Mouse (Mus musculus) c-Kit-negative CD71-positive TER-119-positive erythroid progenitor cells, embryonic 14.5 days (primary cell): ENCODE measurements around the gene Bcar3.

Experiments used
- DNase-seq: peaks from one replicate; pipeline ENCODE4 v3.0.0-alpha.2; 2013; ENCODE audit warnings: low read depth, low spot score

The Bcar3 gene

DNA sequence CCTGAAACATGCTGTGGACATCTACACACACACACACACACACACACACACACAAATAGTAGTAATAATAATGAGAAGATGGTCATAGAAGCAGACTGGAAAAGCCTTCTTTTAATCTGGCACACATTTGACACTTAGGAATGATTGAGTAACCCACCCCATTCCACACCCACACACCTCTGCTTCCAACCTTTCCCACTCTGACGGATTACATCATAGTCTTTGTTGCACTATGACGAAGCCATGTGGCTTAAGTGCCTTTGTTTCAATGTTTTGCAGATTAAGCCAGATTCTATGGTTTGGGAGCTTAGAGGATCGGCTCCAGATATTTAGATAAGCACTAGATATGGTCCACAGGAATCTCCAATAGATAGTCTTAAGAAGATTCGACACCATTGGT lies 42.1 kb downstream of the Bcar3 start:
- no peak for DNase-seq

DNA sequence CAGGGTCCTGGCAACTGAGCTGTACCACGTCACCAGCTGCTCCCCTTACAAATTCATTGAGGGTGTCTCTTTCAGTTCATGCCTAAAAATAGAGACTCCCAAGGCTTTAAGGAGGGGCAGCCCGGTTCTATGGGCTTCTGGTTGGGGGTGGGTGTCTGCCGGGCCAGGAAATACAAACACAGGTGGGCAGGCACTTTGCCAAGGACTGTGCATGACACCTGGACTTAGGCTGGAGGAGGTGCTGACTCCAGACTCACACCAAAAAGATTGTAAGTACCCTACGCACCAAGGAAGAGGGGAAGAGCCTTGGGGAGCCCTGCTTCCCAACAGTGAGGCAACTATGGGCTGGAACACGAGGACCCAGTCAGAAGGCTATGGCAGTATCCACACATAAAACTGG lies 44.1 kb downstream of the Bcar3 start:
- no peak for DNase-seq

DNA sequence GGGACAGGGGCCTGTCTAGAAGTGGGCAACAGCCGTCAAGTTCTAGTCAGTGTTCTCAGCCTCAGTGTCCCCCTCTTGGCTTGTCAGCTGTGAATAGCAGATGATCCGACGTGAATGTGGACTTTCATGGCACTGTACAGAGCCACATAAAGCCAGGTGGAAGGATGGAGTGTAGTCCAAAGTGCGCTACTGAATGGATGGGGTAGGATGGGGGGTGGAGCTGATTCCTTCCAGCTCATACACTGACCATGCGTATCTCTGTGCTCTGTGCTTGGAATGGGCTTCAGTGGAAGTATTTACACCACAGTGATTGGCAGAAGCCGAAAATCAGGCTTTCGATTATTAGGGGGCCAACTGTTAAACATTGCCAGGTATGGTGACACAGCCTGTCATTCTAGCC lies 45.0 kb downstream of the Bcar3 start:
- no peak for DNase-seq

DNA sequence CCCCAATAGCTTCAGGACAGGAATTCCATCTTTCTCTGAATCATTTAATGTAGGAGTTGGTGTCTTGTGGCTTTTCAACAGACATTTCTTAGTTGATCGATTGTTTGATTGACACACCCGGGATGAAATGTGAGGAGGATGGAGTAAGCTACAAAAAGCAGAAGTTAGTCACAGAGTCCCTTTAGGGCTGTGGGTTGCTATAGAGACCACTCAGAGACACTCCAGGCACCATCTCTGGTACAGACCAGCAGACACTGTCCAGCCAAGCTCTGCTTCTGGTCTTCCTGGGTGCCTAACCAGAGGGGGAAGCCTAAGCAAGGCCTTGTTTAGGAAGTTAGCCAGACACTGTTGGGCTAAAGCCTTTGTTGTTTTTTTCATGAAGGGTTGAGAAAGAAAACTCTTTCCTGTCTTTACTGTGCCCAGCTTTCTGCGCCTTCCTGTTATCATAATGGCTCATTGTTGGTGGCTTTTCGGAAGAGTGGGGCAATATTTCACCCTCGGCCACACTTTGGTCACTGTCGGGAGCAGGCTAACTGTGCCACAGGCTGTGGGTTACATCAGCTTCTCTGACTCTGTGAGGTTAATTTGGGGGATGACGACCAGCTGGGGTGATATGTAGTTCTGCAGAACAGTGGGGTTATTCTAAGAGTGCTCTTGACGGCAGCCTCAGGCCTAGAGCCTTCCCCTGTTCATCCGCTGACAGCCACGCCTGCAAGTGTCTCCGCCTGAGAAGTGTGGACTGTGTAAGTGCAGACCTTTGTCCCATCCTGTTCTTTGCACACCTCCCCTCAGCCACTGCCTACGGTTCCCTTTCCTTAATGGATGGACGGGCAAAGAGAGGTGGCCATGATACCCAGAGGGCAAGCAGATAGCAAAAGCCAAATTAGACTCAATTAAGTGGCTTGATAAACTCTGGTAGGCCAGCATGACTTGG lies 46.5 kb downstream of the Bcar3 start:
- DNase-seq = no peak

DNA sequence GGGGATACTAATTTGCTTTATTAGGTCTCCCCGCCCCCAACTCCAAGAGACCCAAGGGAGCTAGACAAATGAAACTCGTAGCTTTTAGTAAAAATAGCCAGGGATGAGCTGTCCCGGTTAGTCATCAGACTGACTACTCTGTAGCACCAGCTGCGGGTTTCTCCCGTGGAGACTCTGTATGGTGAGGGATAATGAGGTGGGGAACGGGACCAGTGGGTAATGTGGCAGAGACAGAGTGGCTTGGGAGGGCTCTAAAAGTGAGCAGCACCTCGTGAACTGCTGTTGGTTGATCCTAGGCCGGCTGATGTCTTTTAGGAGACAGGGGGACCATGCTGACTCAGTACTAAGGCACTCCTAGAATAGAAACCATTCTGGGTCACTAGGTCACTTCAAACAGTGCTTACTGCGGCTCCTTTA lies 49.5 kb downstream of the Bcar3 start:
- DNase-seq = no peak

DNA sequence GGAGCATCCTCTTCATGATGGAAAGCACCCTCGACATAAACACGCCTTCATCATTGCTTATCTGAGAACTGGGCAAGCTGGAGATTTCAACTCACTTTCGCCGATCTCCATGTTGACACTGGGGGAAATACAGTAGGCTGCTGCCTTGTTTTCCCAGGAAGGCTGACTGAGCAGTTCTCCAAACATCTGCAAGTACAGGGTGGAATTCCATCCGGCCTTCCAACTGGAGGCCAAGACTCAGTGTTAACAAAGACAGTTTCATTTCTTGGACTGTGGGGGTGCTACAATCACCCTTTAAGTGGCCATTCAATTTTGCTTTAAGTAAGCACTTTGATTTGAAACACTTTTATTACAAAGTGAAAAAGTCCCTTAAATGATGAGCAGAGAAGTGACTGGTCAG lies 50.4 kb downstream of the Bcar3 start:
- no peak for DNase-seq

DNA sequence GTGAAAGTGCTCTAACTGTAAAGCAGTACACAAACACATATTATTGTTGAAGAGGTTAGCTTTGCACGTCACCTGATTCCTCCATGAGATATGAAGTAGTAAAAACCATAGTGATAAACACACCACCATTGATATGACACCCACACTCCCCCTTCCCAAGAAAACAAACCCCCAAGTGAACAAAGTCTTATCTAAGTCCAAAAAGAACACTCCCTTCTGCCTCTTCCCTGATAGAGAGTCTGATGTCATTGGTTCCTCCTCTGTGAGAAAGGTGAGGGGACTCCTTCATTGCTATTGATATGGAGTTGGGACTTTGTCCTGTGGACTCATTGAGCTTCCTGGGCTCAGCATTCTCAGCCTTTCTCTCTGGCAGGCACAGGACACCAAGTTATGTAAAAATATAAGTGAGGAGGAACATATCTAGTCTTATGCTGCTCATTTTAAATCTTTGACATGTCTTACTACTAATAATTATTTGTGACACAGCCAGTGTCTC lies 52.1 kb downstream of the Bcar3 start:
- no peak for DNase-seq

DNA sequence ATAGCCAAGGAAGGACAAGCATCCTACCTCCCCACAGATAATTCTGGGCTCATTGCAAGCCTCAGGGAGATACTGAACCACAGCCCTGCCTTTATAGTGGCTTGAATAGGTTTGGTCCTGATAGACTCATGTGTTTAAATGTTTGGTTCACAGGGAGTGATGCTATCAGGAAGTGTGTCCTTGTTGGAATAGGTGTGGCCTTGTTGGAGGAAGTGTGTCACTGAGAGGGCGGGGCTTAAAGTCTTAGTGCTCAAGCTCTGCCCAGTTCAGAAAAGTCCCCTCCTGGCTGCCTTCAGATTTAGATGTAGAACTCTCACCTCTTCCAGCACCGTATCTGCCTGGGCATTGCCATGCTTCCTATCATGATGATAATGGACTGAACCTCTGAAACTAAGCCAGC lies 52.7 kb downstream of the Bcar3 start:
- no peak for DNase-seq

DNA sequence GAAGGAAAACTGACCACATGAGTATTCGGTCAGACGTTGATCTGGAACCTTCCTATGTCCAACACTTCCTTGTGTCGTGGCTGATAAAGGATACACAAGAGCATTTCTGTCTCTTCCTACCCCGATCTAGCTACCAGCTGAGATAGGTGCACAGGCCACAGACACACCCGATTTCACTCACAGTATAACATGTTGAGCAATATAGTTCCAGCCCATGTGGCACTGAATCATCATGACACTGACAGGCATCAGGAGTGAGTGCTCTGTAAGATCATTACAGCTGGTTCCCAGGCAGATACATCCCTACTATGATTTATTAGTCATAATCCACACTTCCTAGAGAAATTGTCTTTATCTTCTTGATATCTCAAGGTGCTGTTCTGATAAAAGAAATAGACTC lies 54.7 kb downstream of the Bcar3 start:
- no peak for DNase-seq

DNA sequence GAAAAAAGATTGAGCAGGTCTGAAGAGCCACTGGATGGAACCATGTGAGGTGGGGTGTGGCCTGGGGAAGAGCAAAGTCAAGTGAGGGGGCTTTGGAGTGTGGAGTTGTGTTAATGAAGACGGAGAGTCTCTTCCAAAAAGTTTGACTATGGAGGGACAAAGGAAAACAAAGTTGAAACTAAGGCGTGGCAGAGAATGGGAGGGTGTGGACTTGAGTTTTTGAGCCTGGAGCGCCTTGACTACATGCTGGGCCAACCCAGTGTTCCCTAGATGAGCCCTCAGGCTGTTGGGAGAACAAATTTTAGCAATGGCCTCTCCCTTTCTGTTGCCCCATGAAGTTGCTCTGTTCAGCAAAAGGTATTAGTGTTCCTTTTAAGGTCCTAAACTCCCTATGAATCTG lies 58.9 kb downstream of the Bcar3 start:
- no peak for DNase-seq

DNA sequence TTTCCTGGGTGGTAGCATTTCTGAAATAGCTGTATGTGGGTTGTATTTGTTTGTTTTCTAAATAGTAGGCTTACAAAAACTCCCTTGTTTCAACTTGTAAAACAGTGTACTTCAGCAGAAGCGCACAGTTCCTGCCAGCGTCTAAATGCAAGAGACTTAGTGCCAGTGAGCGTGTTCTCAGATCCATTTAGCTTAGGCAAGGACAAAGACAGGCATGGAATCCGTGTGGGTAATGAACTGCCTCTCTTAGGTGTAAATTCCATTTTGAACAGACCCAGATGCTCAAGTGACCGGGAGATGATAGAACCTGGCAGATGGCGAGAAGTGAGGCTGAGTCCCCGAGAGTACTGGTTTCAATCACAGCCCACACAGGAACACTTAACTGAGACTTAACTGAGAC lies 65.5 kb downstream of the Bcar3 start:
- DNase-seq = no peak

DNA sequence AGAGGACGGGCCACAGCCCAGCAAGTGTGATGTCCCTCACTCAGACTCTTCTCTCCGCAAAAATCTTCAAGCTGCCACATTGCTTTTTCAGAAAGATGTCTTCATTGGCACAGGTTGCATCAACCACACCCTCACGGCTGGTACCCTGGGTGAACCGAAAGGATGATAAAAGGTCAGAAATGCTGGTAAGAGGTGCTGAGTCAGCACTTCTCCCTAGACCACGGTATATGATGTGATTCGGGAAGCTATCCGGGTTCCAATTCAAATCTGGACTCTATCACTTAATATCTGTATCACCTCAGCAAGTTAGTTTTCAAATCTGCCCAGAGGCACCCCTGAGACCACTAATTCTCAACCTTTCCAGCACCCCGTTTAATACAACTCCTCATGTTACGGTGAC lies 66.0 kb downstream of the Bcar3 start:
- no peak for DNase-seq

DNA sequence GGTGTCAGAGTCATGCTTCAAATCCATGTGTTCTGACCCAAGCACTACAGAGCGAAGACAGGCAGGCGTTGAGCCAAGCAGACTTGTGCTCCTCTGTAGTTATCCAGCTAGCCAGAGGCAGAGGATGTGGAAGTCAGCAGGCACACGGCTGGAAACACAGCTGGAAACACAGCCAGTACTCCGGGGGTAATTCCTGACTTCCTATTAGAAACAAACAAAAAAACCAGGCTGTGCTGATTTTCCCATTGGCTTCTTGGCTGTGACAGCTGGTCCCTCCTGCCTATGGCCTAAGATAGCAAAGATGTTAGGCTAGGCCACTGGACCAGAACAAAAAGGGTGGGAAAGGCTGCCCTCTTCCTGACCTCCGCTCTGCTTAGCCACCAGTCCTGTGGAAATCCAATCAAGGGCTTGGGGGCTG lies 66.8 kb downstream of the Bcar3 start:
- no peak for DNase-seq

DNA sequence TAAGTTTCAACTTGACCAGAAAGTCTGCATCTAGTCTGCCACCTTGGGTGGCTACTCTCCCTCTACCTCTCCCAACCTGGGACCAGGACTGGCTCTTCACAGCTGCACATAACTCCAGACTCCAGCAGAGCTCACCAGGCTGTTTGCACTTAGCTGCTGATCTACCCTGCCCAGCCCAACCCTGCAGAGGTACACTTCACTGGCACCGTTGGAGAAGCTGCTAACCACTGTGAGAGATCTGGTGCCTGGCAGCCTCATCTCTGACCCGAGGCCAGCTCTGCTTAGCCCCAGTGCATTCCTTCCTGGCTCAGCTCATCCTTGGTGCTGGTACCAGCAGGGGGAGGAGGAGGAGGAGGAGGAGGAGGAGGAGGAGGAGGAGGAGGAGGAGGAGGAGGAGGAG lies 68.8 kb downstream of the Bcar3 start:
- DNase-seq = no peak

DNA sequence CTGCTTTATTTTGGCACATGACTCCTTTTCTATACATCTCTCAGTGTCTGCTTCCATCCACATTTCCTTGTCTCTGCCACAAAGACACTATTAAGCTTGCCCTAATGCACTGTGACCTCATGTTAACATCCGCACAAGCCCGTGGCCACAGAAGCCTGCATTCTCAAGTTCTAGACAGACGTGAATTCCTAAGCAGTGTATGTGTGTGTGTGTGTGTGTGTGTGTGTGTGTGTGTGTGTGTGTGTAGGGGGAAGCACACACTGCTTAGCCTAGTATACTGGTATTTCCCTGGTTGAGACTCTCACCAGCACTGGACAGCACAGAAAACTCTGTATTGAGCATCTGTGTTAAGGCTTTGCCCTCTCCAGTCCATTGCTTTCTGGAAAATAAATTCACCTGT lies 70.6 kb downstream of the Bcar3 start:
- DNase-seq = no peak

DNA sequence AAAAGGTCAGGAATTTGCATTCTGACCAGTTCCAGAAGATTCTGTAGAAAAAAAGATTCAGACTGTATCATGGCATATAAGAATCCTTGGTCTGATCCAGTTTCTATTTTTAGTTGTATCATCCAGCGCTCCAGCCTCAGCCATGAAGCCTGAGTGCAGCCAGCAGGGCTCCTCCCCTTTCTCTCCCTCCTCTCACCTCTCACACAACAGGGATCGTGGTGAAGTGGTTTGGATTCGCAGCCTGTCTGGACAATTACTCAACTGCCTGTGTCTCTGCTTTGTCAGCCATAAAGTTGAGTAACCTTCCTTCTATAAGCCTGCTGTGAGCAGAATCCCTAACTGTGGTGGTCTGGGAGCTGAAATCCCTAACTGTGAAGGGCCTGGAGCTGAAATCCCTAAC lies 71.4 kb downstream of the Bcar3 start:
- no peak for DNase-seq

DNA sequence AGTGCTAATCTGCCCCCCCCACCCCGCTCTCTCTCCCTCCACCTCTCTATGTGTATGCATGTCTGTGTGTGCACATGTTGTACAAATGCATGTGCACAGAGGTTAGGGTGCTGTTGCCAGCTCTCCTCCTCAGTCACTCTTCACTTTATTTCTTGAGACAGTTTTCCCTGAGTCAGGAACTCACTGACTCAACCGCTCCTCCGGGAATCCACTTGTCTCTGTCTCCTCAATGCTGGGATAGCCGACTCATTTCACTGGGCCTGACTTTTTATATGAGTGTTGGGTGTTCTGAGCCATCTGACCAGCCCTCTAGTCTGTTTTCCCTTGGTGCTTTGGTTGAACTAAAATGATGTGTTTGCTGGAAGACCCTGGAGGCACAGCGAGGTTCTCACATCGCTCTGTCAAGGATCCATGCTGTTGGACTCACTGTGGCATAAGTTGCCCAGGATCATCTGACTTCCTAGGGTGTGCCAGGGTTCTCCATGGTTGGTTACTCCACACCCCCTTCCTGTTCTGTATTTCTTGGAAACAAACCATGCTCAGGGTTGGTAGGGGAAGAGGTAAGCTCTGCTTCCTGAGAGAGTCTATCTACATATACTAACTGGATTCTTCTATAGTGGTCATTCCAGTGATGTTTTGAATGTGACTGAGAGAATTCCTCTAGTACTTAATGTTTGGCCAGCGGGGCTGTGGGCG lies 77.9 kb downstream of the Bcar3 start:
- DNase-seq = no peak

DNA sequence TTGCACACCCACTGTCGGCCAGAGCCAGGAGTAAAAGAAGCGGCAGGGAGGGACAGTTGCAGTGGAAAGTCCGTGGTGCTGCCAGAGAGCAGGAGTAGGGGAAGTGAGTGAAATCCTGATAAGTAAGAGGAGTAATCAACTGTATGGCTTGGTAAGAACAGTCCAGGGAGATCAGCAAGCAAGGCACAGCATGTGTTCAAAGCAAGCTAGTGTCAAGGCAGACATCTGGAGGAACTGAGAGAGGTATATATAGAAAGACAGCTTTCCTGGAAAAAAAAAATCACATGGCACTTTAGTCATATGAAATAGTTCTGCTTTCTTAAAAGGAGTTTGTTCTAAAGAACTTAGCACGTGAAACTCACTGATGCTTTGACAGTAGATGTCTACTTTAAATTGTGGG lies 78.7 kb downstream of the Bcar3 start:
- no peak for DNase-seq

DNA sequence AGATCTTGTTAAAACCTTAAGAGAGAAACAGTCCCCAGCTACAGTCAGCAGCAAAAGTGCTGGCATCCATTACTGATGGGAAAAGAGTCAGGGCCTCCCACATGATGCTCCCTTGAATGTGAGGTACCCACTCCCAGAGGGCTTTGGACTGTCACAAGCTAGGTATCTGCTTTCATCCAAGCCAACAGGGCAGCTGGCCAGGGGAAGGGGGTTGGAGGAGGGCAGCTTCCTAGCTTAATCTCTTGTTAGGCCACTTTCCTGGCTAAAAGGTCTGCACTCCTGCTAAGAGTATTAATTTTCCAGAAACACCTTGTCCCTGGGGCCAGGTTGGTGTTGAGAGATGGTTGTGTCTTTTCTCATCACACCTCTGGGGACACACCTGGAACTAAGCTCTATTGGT lies 82.1 kb downstream of the Bcar3 start:
- no peak for DNase-seq

DNA sequence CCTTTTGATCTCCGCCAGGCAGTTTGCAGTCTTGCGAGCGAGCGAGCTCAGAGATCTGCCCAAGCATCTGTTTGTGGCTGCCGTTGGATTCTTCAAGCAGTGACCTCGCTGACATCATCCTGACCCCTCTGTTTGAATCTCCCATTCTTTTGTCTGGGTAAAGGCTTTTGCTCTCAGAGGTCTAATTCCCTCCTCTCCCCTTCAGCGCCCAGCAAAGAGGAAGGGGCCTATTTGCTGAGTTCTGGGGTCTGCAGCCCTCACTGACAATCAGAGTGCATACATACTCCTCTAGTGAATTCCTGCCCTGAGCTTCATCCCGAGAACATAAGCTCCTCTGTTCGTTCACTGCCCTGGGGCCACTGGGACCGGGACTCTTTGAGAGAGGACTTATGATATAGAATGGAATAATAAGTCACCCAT lies 82.5 kb downstream of the Bcar3 start:
- DNase-seq = no peak

DNA sequence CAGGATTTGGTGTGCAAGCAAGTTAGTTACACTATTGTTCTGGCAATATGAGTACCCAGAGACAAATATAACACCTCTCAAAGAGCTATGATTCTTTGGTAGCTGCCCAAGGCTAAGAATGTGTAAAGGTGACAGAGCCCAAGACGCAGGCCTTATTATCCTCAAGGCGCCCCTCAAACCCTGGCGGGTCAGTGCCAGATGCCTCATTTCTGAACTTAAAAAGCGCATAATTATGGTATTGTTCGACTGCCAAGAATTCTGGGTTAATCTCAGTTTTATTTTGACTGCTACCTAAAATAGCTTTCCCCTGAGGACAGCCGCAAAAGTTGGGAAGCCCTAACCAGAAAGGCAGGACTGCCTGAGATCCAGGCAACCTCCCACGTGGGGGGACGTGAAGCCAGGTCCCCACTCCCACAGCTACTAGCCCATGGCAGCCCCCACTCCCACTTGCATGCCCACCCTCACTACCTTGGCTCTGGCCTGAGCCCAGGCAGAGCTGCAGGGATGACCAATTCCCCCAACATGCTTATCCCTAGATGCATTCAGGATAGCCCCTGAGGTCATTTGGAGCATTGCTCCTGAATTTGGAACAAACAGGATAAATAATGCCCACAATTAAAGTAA lies 83.0 kb downstream of the Bcar3 start:
- no peak for DNase-seq

DNA sequence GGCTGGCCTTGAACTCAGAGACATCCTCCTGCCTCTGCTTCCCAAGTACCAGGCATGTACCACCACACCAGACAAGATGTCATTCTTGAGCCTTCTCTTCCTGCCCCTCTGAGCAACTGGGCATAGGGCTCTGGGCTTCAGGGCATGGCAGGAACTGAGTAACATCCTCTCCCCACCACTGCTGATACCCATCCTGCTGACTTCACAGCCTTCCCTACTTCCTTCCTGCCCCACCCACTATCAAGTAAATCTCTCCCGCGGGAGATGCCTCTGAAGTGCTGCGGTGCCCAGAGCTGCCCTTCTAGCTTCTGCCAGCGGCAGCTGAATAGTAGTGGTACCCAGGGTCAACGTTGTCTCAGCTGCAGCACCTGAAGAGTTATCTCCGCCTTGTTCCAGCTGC lies 84.7 kb downstream of the Bcar3 start:
- DNase-seq = no peak

DNA sequence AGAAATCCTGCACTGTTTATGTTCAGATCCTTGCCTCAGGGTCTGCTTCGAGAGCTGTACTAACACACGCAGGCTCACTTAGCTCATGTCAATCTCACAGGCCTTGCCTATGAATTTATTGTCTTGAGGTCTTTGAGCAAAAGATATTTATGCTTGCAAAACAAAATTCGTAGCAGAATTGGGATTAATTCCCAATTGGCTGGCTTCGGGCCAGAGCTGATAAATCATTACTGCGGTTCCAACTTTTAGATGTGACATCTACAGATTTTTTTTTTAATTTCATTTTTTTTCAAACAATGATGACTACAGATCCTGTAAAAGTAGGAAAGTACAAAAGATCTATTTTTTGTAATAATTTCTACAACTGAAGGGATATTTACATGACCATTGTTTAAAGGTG lies 86.8 kb downstream of the Bcar3 start:
- DNase-seq = no peak
